Mouse (Mus musculus) MEL-GATA-1-ER (cell line): ENCODE results near the gene Eddm3b.
"Not testable (repeated sequence)": the region's sequence is repeated elsewhere in the genome, so short reads cannot be mapped to it uniquely, and the experiment has no call there.

Source experiments
- DNase-seq: peaks from one replicate; pipeline ENCODE4 v3.0.0-alpha.2; 2012; ENCODE audit warnings: low read depth; ENCODE audit errors: extremely low read depth

Gene Eddm3b

GRCm38 (mm10) chr14:51094096-51094875, 19.9 kb upstream of the Eddm3b start:
- no peak for DNase-seq

DNA sequence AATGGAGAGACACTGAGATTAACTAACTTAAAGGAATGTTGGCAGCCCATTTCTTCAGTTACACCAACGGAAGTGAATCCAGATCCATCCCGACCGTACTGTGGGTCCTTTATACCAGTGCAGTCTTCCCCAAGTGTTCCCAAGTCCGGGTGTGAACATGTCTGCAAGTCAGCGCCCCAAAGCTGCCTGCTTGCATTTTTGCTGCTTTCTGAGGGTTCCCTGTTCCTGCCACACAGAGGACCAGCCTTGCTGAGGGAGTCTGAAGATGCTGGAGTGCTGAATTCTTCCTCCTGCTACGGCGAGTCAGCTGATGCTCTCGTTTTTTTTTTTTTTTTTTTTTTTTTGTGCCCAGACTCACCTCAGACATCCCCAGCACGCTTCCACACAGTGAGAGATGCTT, 19.3 kb upstream of the Eddm3b start:
- DNase-seq = no peak

- DNase-seq = no peak
Measured at GRCm38 (mm10) chr14:51095736-51096524, 18.3 kb upstream of the Eddm3b start.

DNA sequence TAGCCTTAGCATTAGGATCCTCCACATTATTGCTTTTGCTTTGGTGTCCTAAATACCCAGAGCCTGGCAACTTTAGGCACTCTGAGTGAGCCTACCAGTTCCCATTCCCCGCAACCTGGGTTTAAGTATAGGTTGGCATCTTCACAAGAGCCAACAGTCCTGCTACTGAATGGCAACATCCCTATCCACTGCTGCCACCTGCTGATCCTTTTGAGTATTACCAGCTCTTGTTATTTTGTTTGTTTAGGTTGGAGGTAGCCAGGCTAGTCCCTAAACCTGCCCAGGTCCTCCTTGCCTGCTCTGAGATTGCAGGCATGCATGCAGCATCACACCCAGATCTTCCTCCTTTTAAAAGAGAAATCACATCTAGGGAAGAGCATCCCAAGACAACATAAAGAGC, 15.9 kb upstream of the Eddm3b start:
- DNase-seq = not testable (repeated sequence)

DNA sequence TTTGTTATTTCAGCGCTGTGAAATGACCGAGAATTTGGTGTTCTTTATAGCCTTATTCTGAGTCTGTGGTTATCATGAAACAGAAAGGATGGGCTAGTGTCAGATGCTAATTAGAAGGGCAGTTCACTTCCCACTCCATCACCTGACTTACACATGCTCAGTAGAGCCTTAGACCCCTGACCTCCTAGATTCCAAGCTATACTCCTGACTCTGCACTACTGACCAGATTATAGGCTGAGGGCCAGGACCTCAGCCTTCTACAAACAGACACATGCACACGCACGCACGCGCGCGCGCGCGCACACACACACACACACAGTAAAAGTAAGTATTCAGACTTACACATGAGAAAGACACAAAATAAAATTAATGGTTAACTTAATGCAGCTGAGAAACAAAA, 15.3 kb upstream of the Eddm3b start:
- no peak for DNase-seq

DNA sequence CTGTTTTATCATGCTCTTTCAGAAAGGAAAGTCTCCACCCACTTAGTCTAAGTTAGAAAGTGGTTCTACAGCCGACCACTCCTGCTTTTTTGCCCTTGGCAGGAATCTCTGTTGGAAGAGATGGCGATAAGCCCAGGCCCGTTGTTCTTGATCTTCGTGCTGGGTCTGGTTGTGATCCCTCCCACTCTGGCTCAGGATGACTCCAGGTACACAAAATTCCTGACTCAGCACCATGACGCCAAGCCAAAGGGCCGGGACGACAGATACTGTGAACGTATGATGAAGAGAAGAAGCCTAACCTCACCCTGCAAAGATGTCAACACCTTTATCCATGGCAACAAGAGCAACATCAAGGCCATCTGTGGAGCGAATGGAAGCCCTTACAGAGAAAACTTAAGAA, 12.9 kb upstream of the Eddm3b start:
- no peak for DNase-seq

DNA sequence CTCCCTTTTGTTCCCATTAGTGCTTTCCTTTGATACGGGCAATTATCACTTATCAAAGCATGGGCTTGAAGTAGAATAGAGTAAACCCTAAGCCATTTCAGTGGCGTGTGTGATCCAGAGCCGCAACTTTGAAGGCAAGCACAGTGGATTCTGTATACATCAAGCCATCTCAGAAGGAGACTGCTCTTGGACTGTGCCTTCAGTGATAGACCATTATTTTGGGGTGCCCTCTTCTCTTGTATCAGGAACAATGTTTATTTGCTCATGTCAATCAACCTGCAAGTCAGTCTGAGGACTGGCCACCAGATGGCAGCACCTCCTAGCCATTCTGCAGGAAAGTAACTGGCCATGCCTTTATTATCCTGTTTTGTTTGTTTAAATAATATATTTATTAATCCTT, 11.0 kb upstream of the Eddm3b start:
- no peak for DNase-seq

DNA sequence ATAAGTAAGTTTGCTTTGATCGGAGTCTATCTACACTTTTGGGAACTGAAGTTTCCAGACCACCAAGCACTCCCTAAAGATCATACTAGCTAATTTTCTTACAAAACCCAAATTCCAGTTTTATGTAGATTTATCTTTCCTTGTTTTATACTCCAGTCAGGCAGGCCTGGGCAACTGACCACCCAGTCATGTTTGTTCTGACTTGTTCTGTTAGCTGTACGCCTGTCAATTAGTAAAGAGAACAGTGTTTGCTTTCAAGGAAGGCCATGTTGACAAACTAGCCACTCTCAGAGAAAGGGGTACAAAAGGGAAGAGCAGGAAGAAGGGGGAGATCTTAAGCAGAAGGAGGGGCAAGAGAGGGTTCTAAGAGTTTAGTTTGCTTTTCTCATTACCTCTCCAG, 9.9 kb upstream of the Eddm3b start:
- no peak for DNase-seq

DNA sequence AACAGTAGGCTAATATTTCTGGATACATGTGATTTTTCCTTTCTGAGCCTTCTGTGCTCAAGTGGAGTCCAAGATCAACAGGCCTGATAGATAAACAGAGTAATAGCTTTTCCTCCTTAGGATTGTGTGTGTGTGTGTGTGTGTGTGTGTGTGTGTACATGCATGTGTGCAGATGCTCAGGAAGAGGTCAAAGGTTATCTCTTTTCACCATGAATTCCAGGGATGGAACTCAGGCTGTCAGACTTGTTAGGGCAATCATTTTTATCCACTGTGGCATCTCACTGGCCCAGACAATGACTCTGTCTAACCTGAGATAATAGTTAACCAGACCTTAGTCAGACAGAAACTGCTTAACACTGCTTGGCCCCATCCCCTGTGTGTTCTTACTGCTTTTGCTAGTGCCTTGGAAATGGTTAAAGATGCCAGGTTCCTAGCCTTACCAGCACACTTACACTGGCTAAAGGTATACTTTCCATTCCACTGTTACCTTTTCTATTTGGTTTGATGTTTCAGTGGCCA, 7.7 kb upstream of the Eddm3b start:
- DNase-seq = no peak

DNA sequence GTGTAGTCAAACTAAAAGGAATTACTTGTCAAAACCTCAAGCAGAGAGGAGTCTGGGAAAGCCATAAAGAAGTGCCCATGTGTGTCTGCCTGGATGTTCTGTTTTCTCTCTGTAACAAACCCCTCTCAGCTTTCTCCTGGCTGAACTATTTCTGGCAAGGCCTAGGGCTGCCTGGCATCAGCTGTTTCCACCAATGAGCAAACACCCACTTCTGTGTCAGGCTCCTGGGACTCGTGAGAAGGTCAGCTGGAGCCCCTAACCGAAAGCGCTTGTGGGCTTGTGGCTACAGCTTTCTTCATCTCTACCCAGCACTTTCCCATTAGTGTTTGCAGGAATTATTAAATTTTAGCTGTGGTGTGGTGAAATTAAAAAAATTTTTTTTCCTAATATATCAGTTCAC, 2.3 kb upstream of the Eddm3b start:
- no peak for DNase-seq

DNA sequence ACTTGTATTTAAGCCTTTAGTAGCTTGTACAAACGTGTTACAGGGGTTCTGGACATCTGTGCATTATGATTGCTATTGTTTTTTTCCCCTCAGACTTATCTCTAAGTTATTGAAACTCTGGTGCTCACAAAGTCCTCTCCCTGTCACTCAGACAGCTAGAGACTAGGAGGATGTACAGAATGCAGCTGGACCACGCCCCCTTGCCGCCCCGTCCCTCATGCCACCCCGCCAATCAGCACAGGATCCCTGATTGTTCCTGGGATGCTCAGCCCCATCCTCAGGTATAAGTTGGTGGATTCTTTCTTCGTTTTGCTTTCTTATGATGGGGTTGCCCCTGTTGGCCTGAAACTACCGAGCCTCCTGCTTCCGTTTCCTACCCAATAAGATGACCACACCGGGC, 750 bp upstream of the Eddm3b start:
- DNase-seq = no peak

- DNase-seq = peak; percentile 96
Measured at GRCm38 (mm10) chr14:51125684-51126083, 11.5 kb downstream of the Eddm3b start.

DNA sequence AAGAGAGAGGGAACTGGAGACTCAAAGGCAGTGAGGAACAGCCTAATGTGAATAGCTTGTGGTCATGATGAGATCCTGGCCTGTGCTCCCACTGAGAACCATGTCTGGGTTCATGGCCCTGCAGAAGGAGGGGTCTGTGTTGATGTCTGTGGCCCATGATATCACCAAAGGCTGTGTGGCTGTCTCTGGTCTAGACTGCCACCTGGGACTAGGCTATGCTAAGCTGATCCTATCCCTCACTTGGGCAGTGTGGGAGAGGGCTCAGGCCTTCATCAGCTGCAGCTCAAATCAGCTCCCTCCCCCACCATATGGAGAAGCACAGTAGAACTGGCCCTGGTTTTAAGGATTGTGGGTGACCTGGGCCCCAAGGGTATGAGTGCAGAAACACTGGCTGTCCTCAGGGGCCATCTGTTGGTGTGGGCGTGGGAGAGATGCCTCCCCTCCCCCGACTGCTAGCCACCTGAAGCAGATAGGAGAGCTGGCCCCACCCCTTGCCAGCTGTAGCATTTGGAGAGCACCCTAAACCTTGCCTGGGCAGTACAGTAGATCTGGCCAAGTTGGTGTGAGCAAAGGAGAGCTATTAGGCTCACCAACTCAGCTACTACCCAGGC, 13.5 kb downstream of the Eddm3b start:
- no peak for DNase-seq

DNA sequence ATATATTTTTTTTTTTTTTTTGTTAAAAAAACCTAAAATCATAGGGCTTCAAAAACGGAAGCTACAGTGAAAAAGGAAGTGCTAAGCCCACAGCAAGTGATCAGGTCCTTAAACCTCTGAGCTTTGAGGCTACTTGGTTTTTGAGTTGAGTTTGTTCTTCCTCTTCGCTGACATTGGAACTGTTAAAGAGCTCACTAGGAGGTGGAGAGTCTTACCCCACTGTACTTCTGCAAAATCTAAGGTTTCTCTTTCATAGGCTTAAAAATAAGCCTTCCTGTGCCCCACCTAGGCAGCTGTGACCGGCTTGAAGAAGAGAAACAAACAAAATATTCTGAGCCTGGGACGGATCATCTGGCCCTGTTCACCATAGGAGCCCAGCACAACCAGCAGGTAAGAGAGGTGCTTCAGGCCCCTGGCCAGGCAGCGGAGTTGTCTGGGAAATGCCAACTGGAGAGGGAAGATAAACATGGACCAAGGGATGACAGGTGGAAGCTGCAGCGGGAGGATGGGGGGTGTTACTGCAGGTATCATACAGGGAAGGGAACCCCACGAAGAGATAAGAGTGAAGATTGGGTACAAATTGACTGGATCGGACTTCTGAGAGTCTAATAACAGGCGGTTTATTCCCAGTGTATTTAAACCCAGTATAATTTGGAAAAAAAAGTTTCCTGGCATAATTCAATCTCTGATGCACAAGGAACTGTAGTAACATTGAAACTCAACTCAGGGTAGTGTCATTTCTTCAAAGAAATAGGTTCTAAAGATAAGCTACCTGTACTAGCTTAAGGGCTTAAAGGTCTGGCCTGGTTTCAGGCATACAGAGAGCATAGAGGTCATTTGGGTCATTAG, 14.8 kb downstream of the Eddm3b start:
- DNase-seq = peak; percentile 82

- DNase-seq = no peak
Measured at GRCm38 (mm10) chr14:51129624-51129975, 15.4 kb downstream of the Eddm3b start.

DNA sequence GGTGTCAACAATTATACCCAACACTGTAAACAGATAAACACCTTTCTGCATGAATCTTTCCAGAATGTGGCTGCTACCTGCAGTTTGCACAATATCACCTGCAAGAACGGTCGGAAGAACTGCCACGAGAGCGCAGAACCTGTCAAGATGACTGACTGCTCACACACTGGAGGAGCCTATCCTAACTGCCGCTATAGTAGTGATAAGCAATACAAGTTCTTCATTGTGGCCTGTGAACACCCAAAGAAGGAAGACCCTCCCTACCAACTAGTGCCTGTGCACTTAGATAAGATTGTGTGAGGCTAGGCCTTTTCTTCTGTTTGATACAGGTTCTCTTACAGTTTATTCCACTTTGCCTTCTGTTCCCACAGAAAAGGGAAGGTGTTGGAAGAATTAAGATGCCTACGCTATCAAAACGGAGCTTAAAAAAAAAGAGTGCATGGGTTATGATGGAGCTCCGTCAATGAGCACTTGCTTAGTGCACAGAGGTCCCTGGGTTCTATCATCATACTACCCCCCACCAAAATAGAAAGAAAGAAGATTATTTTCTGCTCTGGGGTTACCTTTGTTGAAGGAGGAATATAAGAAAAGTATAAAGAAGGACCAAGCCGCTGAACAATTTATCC, 16.2 kb downstream of the Eddm3b start:
- DNase-seq = peak; percentile 97

DNA sequence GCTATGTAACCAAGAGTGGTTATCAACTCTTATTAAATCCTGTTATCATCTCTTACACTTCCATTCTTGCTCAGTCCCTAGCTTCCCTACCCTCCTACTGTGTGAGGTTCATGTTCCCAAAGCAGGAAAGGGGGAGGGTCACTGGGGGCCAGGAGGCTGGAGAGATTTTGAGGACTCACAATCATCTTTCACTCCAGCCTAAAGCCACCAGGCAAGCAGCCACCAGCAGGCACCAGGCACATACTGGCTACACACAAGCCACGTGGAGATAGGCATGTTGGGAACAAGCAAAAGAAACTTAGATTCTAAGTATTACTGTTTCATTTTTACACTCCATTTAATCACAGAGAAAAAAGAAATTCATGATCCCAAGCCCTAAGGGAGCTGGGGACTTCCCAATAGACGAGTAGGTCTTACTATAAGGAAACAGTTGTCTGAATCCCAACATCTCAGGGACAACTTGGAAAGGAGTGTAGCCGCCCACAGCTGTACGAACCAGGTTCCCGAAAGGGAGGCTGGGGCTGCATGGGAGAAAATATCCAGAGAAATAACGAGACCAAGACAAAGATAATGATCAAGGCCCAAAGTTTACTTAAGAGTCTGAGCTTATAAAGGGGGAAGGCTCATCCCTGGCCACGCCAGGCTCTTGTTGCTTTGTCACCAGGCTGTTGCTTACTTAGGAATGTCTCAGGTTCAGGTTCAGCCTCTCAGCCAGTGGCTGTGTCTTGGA, 17.0 kb downstream of the Eddm3b start:
- no peak for DNase-seq

- peak; percentile 88 for DNase-seq
Measured at GRCm38 (mm10) chr14:51132372-51132771, 18.1 kb downstream of the Eddm3b start.

DNA sequence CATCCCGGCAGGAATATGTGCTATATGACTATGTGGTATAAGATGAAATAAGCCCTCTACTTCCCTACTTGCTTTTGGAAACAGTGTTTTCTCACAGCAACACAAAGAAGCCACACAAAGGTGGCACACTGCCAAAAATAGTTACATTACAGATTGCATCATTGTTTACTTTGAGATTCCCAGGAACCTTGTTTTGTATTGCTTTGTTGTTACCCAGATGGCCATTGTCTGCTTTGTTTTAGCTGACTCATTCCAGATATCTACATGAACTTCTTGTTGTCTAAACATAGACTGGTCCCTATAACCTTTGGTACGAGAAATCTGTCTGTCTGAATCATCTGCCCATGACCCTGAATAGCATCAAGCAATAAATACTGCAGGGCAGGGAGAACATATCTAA, 26.1 kb downstream of the Eddm3b start:
- no peak for DNase-seq

DNA sequence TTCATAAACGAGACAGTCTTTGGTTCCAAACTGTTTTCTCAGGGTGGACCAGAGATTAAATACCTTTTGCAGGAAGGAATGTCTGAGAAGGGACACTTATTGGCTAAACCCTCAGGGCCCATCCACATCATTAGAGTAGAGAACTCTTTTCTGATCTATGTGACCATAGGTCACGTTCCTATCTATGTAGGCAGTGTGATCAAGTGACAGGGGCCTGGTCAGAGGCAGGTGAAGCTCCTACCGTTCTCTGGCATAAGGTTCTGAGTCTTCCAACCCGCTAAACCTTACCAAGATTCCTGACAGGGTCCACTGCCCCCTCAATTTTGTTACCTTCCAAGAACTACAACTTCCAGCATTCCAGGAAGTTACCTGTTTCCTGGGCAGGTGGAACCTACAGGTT, 27.9 kb downstream of the Eddm3b start:
- DNase-seq = no peak
